Comparison of ENCODE assay signal across 15 mouse cellular contexts in genomic region chr13:48016051-48016450, GRCm38 (mm10).
"Had no signal": no experiment of that assay in that cellular context is flagged by ENCODE, and none has a peak within 500 bp of the region (broad histone marks: within the 10 kb centered on the region; RNA-seq: fewer than 3 reads in every experiment).

No protein-coding gene starts in this region.

- H3K9ac ChIP-seq: liver, postnatal 0 days; lung, embryonic 15.5 days; midbrain, embryonic 12.5 days; midbrain, embryonic 15.5 days; neural tube, embryonic 12.5 days had no signal

- H3K4me1 ChIP-seq: lung, embryonic 15.5 days; megakaryocyte, embryonic 14.5 days had no signal

- H3K9me3 ChIP-seq: lung, embryonic 15.5 days; midbrain, embryonic 12.5 days; midbrain, embryonic 15.5 days; neural tube, embryonic 12.5 days had no signal

- H3K36me3 ChIP-seq: lung, embryonic 15.5 days; midbrain, embryonic 12.5 days; midbrain, embryonic 15.5 days; neural tube, embryonic 12.5 days had no signal

- ATAC-seq: liver, postnatal 0 days; lung, postnatal 0 days; midbrain, embryonic 15.5 days had no signal

- H3K27me3 ChIP-seq: lung, embryonic 15.5 days; megakaryocyte, embryonic 14.5 days; midbrain, embryonic 15.5 days; neural tube, embryonic 12.5 days had no signal

- H3K27ac ChIP-seq: lung, embryonic 15.5 days; macrophage; midbrain, embryonic 12.5 days; midbrain, embryonic 15.5 days; neural tube, embryonic 12.5 days had no signal

- DNase-seq: liver, postnatal 0 days; lung, adult 2 months; lung, postnatal 14 days; lung, postnatal 36 days; right cerebral cortex, postnatal 14 days; thymus, adult 18-20 months; thymus, postnatal 14 days; thymus, postnatal 36 days had no signal

- H3K4me3 ChIP-seq: lung, embryonic 15.5 days; megakaryocyte, embryonic 14.5 days; midbrain, embryonic 12.5 days; midbrain, embryonic 15.5 days; neural tube, embryonic 12.5 days had no signal

- H3K4me2 ChIP-seq: lung, embryonic 15.5 days; midbrain, embryonic 12.5 days; midbrain, embryonic 15.5 days; neural tube, embryonic 12.5 days had no signal
